Mouse (Mus musculus) lung, postnatal 0 days (tissue): ENCODE results near the gene Popdc2. TPM values are rescaled to one million over a fixed set of nuclear protein-coding genes. Genes with fewer than 3 reads are reported as not detected.

Experiments used
- ATAC-seq: fragments of 200-750 bp; cut with Nextera tagmentation; 2 replicates; pipeline ENCODE4 v1.8.0; 2017; ENCODE audit warnings: moderate library complexity
- DNase-seq: peaks from one replicate; pipeline ENCODE4 v3.0.0-alpha.2; 2016; ENCODE audit warnings: low spot score
- H3K27ac ChIP-seq: fragments of 300-500 bp; sonication (generic); 2 replicates; pipeline ENCODE4 v1.5.1; 2014; ENCODE audit warnings: antibody characterized with exemption, mild to moderate bottlenecking, low read length, mixed read lengths
- H3K27me3 ChIP-seq: fragments of 300-500 bp; sonication (generic); replicated peaks from 2 replicates; pipeline ENCODE4 v1.6.1; 2014; ENCODE audit warnings: low read length, mixed read lengths; ENCODE audit not compliant: insufficient read depth
- H3K36me3 ChIP-seq: fragments of 300-500 bp; sonication (generic); 2 replicates; pipeline ENCODE4 v1.6.1; 2014; ENCODE audit warnings: low read length, mixed read lengths; ENCODE audit not compliant: insufficient read depth
- H3K4me1 ChIP-seq: fragments of 300-500 bp; sonication (generic); 2 replicates; pipeline ENCODE4 v1.6.1; 2014; ENCODE audit warnings: antibody characterized with exemption, low read depth, low read length, mixed read lengths; ENCODE audit not compliant: insufficient read depth
- H3K4me2 ChIP-seq: fragments of 300-500 bp; sonication (generic); replicated peaks from 2 replicates; pipeline ENCODE4 v1.6.1; 2014; ENCODE audit warnings: low read depth, mild to moderate bottlenecking, low read length, moderate library complexity, mixed read lengths
- H3K4me3 ChIP-seq: fragments of 300-500 bp; sonication (generic); 2 replicates; pipeline ENCODE4 v1.5.1; 2014; ENCODE audit warnings: low read depth, low read length
- H3K9ac ChIP-seq: fragments of 300-500 bp; sonication (generic); replicated peaks from 2 replicates; pipeline ENCODE4 v1.6.1; 2014; ENCODE audit warnings: low read depth, mild to moderate bottlenecking
- H3K9me3 ChIP-seq: fragments of 300-500 bp; sonication (generic); 2 replicates; pipeline ENCODE4 v1.6.1; 2016; ENCODE audit warnings: low read length, mixed read lengths
- CTCF ChIP-seq: IDR thresholded peaks from 2 replicates; pipeline ENCODE4 v1.5.1; 2016; ENCODE audit warnings: antibody characterized with exemption, mild to moderate bottlenecking
- EP300 ChIP-seq: IDR thresholded peaks from 2 replicates; pipeline ENCODE4 v1.6.1; 2016; ENCODE audit warnings: antibody characterized with exemption, mild to moderate bottlenecking, control low read depth
- WGBS: fragments of 180-500 bp; shearing (Covaris S2); extraction: QIAGEN DNeasy Blood & Tissue Kit; methylation state at CpG from one replicate; pipeline ENCODE4 v1.1.7; 2014; 5-methylcytosine and 5-hydroxymethylcytosine counted together
- polyA plus RNA-seq: library from polyadenylated mRNA; unstranded; fragments of >200 nt; fragmentation: Nextera tagmentation; extraction: Ambion mirVana; gene quantifications from 2 replicates; pipeline ENCODE4 v1.2.1, GENCODE M21; 2015

The Popdc2 gene
- polyA plus RNA-seq, 1 experiment from 2014 or later: 6.5 TPM

DNA sequence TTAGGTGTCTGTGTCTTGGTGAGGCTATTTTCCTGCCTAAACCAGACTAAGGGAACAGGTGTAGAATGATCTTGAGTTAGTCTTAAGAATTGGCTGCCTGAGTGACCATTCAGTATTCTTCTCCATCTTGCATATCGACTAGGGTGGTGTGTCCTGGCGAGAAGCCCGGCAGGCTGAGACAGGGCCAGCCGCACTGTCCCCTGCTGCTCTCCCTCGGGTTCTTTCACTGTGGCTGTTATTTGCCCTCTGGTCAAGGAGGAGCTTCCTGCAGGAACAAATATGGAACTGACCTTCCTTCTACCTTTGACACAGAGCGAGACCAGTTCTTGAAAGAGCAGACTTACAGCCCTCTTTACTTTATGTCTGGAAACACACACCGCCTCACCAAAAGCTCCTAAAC lies 10.0 kb upstream of the Popdc2 start:
- no peak for ATAC-seq
- H3K4me1 ChIP-seq: peaks cover 4% of the 10 kb centered on the region; the same call in 1 of the 2 replicates
- H3K9me3 ChIP-seq: no peaks in the 10 kb centered on the region
- no peak overlapping the region for H3K4me3 ChIP-seq
- no peak for DNase-seq
- no peaks in the 10 kb centered on the region for H3K27me3 ChIP-seq
- H3K4me2 ChIP-seq: no peak overlapping the region
- no peaks in the 10 kb centered on the region for H3K36me3 ChIP-seq
- TF ChIP-seq CTCF: no peak
- no peak for TF ChIP-seq EP300
- no peak overlapping the region for H3K27ac ChIP-seq
- 65% methylated on average over 7 of the region's 7 CpGs for WGBS
- no peak overlapping the region for H3K9ac ChIP-seq

DNA sequence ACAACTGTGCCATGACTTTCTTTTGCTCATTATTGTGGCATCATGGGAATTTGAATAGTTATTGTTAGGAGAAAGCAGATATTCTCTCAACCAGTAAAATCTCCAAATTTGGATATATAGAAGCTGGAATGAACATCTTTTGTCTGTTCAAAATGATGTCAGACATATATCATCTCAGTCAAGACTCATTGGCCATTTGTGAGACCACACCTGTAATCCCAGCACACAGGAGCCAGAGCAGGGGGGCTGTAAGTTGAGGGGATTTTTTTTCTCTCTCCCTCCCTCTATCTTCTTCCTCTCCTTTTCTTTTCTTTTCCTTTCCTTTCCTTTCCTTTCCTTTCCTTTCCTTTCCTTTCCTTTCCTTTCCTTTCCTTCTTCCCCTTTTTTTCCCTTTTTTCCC lies 9.2 kb upstream of the Popdc2 start:
- TF ChIP-seq EP300 (no peak), CTCF (no peak)
- Histone ChIP-seq H3K27me3 (no peaks in the 10 kb centered on the region), H3K4me1 (peaks cover under 1% of the 10 kb centered on the region; the same call in 1 of the 2 replicates), H3K4me3 (no peak overlapping the region), H3K9me3 (no peaks in the 10 kb centered on the region), H3K36me3 (no peaks in the 10 kb centered on the region), H3K4me2 (no peak overlapping the region), H3K9ac (no peak overlapping the region), H3K27ac (no peak overlapping the region)
- ATAC-seq: no peak
- DNase-seq: no peak

DNA sequence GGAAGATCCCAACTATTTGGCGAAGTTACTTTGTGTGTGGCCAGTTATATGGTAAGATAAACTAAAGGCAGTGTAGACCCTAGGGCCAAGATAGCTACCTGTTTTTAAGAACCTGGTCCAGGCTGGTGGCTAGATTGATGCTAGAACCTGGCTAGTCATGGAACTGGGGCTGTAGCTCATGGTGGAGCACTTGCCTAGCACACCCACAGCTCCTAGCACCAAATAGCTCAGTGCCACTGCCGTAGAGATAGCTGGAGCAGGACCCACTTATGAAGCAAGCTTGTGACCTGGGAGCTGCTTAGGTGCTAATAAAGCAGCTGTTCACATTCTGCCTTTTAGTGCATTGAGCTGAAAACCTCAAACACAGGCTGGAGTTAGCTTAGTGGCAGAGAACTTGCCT lies 8.4 kb upstream of the Popdc2 start:
- no peaks in the 10 kb centered on the region for H3K36me3 ChIP-seq
- no peaks in the 10 kb centered on the region for H3K9me3 ChIP-seq
- H3K27me3 ChIP-seq: no peaks in the 10 kb centered on the region
- no peak overlapping the region for H3K9ac ChIP-seq
- WGBS: 93% methylated on average over 2 of the region's 2 CpGs
- ATAC-seq: no peak
- no peak overlapping the region for H3K4me2 ChIP-seq
- H3K27ac ChIP-seq: no peak overlapping the region
- H3K4me1 ChIP-seq: no peaks in the 10 kb centered on the region
- no peak overlapping the region for H3K4me3 ChIP-seq
- no peak for DNase-seq
- TF ChIP-seq CTCF (no peak), EP300 (no peak)

DNA sequence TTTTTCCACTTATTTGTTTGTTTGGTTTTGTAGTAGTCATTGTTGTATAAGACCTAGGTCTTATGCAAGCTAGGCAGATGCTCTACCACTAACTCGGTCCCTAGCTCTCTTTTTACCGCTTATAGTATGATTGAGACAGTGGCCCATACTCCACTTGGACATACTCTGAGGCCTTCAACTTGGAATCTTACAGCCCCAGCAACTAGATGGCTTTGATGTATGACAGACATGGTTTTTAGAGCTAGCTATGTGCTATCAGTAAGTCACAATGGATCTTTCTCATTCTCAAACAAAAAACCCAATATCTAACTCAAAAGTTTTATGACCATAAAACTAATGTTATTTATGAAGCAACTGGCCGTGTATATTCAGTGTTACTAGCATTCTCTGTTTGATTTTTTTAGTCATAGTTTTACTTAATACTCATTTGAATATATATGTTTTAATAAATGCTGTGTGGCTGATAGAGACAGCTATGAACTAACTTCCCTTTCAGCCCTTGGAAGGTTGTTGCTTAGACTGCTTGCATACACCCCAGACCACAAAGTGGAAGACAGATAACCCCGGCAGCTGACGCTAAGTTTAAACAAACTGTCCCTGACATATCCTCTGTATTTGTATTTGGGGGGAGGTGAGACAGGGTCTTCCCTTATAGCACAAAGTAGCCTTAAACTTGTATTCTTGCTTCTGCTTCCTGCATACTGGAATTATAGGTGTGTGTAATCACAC lies 7.7 kb upstream of the Popdc2 start:
- TF ChIP-seq CTCF (no peak), EP300 (no peak)
- Histone ChIP-seq H3K36me3 (no peaks in the 10 kb centered on the region), H3K27ac (no peak overlapping the region), H3K4me3 (no peak overlapping the region), H3K9ac (no peak overlapping the region), H3K4me2 (no peak overlapping the region), H3K27me3 (no peaks in the 10 kb centered on the region), H3K9me3 (no peaks in the 10 kb centered on the region), H3K4me1 (no peaks in the 10 kb centered on the region)
- ATAC-seq: no peak
- 54% methylated on average over 5 of the region's 5 CpGs for WGBS
- DNase-seq: no peak

DNA sequence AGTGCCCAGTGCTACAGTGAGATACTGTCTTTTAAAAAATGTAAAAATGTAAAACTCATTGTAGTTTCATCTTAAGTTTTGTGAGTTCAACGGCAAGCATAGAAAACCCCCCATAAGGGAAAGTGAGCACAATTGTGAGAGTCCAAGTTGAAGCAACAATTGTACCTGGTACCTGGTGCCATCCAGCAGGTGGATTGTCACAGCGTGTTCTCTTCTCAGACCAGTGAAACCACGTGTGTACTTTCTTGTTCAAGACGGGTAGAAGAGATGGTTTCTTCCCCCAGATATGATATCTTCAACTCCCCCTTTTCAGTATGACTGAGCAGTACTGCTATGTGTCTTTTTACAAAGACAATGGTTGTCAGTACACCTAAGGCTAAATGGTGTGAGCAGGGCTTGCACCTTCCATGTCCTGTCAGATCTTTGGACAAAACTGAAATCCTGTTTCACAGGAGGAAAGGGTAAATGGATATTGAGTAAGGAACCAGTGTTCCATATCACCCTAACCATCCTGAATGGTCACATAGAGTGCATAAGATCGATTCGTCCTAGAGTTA lies 3.7 kb upstream of the Popdc2 start:
- H3K27me3 ChIP-seq: no peaks in the 10 kb centered on the region
- no peak overlapping the region for H3K9ac ChIP-seq
- ATAC-seq: no peak
- no peak overlapping the region for H3K4me3 ChIP-seq
- WGBS: 88% methylated on average over 6 of the region's 6 CpGs
- TF ChIP-seq EP300 (no peak), CTCF (no peak)
- H3K9me3 ChIP-seq: no peaks in the 10 kb centered on the region
- H3K4me1 ChIP-seq: peaks cover 13% of the 10 kb centered on the region; the same call in 1 of the 2 replicates
- DNase-seq: no peak
- H3K27ac ChIP-seq: no peak overlapping the region
- H3K4me2 ChIP-seq: no peak overlapping the region
- H3K36me3 ChIP-seq: no peaks in the 10 kb centered on the region

- Histone ChIP-seq H3K9ac (no peak overlapping the region), H3K4me1 (peaks cover 13% of the 10 kb centered on the region; the same call in 1 of the 2 replicates), H3K9me3 (no peaks in the 10 kb centered on the region), H3K4me2 (no peak overlapping the region), H3K27ac (no peak overlapping the region), H3K36me3 (no peaks in the 10 kb centered on the region), H3K4me3 (no peak overlapping the region), H3K27me3 (no peaks in the 10 kb centered on the region)
- WGBS: 85% methylated on average over 2 of the region's 2 CpGs
- DNase-seq (no peak), ATAC-seq (no peak)
- TF ChIP-seq EP300 (no peak), CTCF (no peak)
Observed at GRCm38 (mm10) chr16:38359241-38359640, 2.8 kb upstream of the Popdc2 start.
